Mouse (Mus musculus) CD8-positive naive resting alpha-beta T cell, adult 57 days (primary cell): ENCODE results near the gene Apol6. TPM values are rescaled to one million over a fixed set of nuclear protein-coding genes. Genes with fewer than 3 reads are reported as not detected.

Experiments
- total RNA-seq: library from RNA; stranded (reverse); gene quantifications from one replicate; pipeline ENCODE4 v1.2.4, GENCODE M21; 2023

Apol6 gene
- not detected for total RNA-seq

DNA sequence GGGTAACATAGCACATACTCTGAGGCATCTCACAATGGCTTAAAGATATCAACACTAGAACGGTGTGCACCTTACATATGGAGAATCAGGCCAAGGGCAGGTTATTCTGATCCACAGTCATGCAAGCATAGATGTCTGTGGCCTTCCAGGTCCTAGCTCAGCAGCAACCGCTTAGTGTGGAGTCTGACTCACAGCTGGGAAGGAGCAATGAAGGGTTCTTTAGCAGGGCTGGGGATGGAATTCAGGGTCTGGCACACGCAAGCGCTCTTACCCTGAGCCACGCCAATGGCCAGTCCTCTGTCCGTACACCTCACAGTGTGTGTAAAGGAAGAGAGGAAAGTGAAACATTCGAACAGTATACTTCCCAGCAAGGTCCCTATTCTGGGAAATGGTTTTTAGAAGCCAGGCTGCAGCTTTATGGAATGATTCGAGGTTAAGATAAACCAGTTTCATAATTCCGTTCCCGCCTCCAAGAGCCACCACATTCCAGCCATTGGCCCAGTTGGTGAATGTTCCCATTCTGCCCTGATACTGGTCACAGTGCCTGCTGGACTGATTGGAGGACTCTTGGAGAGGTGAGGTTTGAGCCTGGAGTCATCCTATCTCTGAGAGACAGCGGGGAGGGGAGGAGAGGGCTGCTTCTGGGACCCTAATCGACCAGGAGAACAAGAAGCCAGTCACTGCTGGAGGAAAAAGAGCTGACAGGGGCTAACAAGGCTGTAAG, at the start of gene Apol6:
Gene Apol6 (plus strand): TSS at position 133 of the 724 bp plus-strand sequence.

DNA sequence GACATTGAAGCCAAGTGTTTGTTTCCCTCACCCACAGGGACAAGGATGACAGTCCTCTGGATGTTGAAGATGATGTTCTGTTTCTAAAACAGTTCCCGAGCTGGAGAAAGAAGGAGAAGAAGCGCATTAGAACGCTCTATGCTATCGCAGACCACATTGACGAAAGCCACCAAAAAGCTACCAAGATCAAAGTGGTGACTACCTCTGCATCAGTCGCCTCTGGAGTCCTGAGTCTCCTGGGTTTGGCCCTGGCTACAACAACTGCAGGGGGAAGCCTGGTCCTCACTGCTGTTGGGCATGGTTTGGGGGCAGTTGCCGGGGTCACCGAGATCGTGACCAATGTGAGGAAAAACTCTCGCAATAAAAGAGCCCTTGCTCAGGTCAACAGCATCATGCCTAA, 6.0 kb downstream of the Apol6 start, which contains the start of gene Mb:
Gene Mb (minus strand): TSS at position 101 of the 400 bp plus-strand sequence.

Other genes starting within 250 kb of the Apol6 start
- 13.2 TPM for gene Zfp251, start 173.3 kb upstream of the Apol6 start, total RNA-seq
- 18.2 TPM for gene Zfp7, start 165.5 kb upstream of the Apol6 start, total RNA-seq
- gene Gm49527, start 165.4 kb upstream of the Apol6 start, total RNA-seq: 2.6 TPM
- gene Zfp647, start 119.3 kb upstream of the Apol6 start, total RNA-seq: 1.3 TPM
- gene 1110038F14Rik, start 96.2 kb upstream of the Apol6 start, total RNA-seq: 42.0 TPM
- gene Mb, start 5.9 kb downstream of the Apol6 start, total RNA-seq: not detected